Mouse (Mus musculus): ENCODE data around the gene Arl15. TPM values are rescaled to one million over a fixed set of nuclear protein-coding genes. Genes with fewer than 3 reads are reported as not detected.

Arl15 gene
- polyA plus RNA-seq, 1 experiment from 2014 or later, result 16.3 TPM

GRCm38 (mm10) chr13:113980739-113981460, 186.6 kb downstream of the Arl15 start:
- Histone ChIP-seq H3K4me2 (peak overlapping the region; percentile 31; the same call in 1 of the 2 replicates), H3K27me3 (replicated peaks) (no peaks in the 10 kb centered on the region), H3K4me3 (replicated peaks) (no peak overlapping the region), H3K9ac (replicated peaks) (no peak overlapping the region), H3K9me3 (replicated peaks) (no peaks in the 10 kb centered on the region), H3K4me1 (0 out of 2 replicates have a peak, but pooled peaks cover 6% of the 10 kb centered on the region), H3K36me3 (no peaks in the 10 kb centered on the region), H3K27ac (replicated peaks) (no peak overlapping the region)
- ATAC-seq (ENCODE audit: low FRiP score), result no peak
- 12% methylated on average over 15 of the region's 15 CpGs for WGBS

- Histone ChIP-seq H3K4me2 (peak overlapping the region; percentile 31), H3K4me3 (replicated peaks) (no peak overlapping the region), H3K27me3 (replicated peaks) (no peaks in the 10 kb centered on the region), H3K36me3 (no peaks in the 10 kb centered on the region), H3K9ac (replicated peaks) (no peak overlapping the region), H3K4me1 (0 out of 2 replicates have a peak, but pooled peaks cover 6% of the 10 kb centered on the region), H3K27ac (replicated peaks) (no peak overlapping the region), H3K9me3 (replicated peaks) (no peaks in the 10 kb centered on the region)
- 12% methylated on average over 9 of the region's 9 CpGs for WGBS
- ATAC-seq (ENCODE audit: low FRiP score), result peak; percentile 50; the same call in 1 of the 2 replicates
These were observed 187.2 kb downstream of the Arl15 start for GRCm38 (mm10) chr13:113981461-113982000.

- no peak overlapping the region for H3K27ac ChIP-seq (replicated peaks)
- no peak for ATAC-seq (ENCODE audit: low FRiP score)
- H3K4me1 ChIP-seq, result 0 out of 2 replicates have a peak, but pooled peaks cover 6% of the 10 kb centered on the region
- H3K9me3 ChIP-seq (replicated peaks), result no peaks in the 10 kb centered on the region
- no peaks in the 10 kb centered on the region for H3K36me3 ChIP-seq
- H3K4me2 ChIP-seq, result no peak overlapping the region
- H3K9ac ChIP-seq (replicated peaks), result no peak overlapping the region
- H3K27me3 ChIP-seq (replicated peaks), result no peaks in the 10 kb centered on the region
- WGBS, result 33% methylated on average over 6 of the region's 6 CpGs
- no peak overlapping the region for H3K4me3 ChIP-seq (replicated peaks)
These were observed 189.3 kb downstream of the Arl15 start for GRCm38 (mm10) chr13:113983633-113984032.

GRCm38 (mm10) chr13:113984491-113984890, 190.2 kb downstream of the Arl15 start:
- 93% methylated on average over 4 of the region's 4 CpGs for WGBS
- Histone ChIP-seq H3K4me2 (no peak overlapping the region), H3K9me3 (replicated peaks) (no peaks in the 10 kb centered on the region), H3K4me3 (replicated peaks) (no peak overlapping the region), H3K36me3 (no peaks in the 10 kb centered on the region), H3K27me3 (replicated peaks) (no peaks in the 10 kb centered on the region), H3K4me1 (0 out of 2 replicates have a peak, but pooled peaks cover 6% of the 10 kb centered on the region), H3K27ac (replicated peaks) (no peak overlapping the region), H3K9ac (replicated peaks) (no peak overlapping the region)
- no peak for ATAC-seq (ENCODE audit: low FRiP score)

- Histone ChIP-seq H3K9me3 (replicated peaks) (no peaks in the 10 kb centered on the region), H3K36me3 (no peaks in the 10 kb centered on the region), H3K9ac (replicated peaks) (no peak overlapping the region), H3K27ac (replicated peaks) (no peak overlapping the region), H3K27me3 (replicated peaks) (no peaks in the 10 kb centered on the region), H3K4me3 (replicated peaks) (no peak overlapping the region), H3K4me1 (no peaks in the 10 kb centered on the region), H3K4me2 (no peak overlapping the region)
- 73% methylated on average over 13 of the region's 13 CpGs for WGBS
- ATAC-seq (ENCODE audit: low FRiP score), result peak; percentile 42; the same call in 1 of the 2 replicates
These were observed 192.7 kb downstream of the Arl15 start for GRCm38 (mm10) chr13:113986864-113987562.

GRCm38 (mm10) chr13:113990247-113990646, 195.9 kb downstream of the Arl15 start:
- 82% methylated on average over 3 of the region's 3 CpGs for WGBS
- no peak overlapping the region for H3K9ac ChIP-seq (replicated peaks)
- no peak overlapping the region for H3K27ac ChIP-seq (replicated peaks)
- no peak overlapping the region for H3K4me3 ChIP-seq (replicated peaks)
- no peak for ATAC-seq (ENCODE audit: low FRiP score)
- H3K4me1 ChIP-seq, result no peaks in the 10 kb centered on the region
- no peaks in the 10 kb centered on the region for H3K27me3 ChIP-seq (replicated peaks)
- no peak overlapping the region for H3K4me2 ChIP-seq
- H3K36me3 ChIP-seq, result no peaks in the 10 kb centered on the region
- H3K9me3 ChIP-seq (replicated peaks), result no peaks in the 10 kb centered on the region

GRCm38 (mm10) chr13:113990701-113991100, 196.4 kb downstream of the Arl15 start:
- ATAC-seq (ENCODE audit: low FRiP score), result no peak
- Histone ChIP-seq H3K27me3 (replicated peaks) (no peaks in the 10 kb centered on the region), H3K36me3 (no peaks in the 10 kb centered on the region), H3K4me3 (replicated peaks) (no peak overlapping the region), H3K4me2 (no peak overlapping the region), H3K27ac (replicated peaks) (no peak overlapping the region), H3K9ac (replicated peaks) (no peak overlapping the region), H3K4me1 (no peaks in the 10 kb centered on the region), H3K9me3 (replicated peaks) (no peaks in the 10 kb centered on the region)
- 74% methylated on average over 10 of the region's 10 CpGs for WGBS

GRCm38 (mm10) chr13:113993066-113993465, 198.8 kb downstream of the Arl15 start:
- no peak for ATAC-seq (ENCODE audit: low FRiP score)
- no peak overlapping the region for H3K9ac ChIP-seq (replicated peaks)
- H3K4me1 ChIP-seq, result no peaks in the 10 kb centered on the region
- no peaks in the 10 kb centered on the region for H3K36me3 ChIP-seq
- no peaks in the 10 kb centered on the region for H3K9me3 ChIP-seq (replicated peaks)
- H3K4me3 ChIP-seq (replicated peaks), result no peak overlapping the region
- H3K4me2 ChIP-seq, result no peak overlapping the region
- H3K27me3 ChIP-seq (replicated peaks), result no peaks in the 10 kb centered on the region
- 87% methylated on average over 2 of the region's 2 CpGs for WGBS
- no peak overlapping the region for H3K27ac ChIP-seq (replicated peaks)

- H3K36me3 ChIP-seq, result no peaks in the 10 kb centered on the region
- 80% methylated on average over 6 of the region's 6 CpGs for WGBS
- no peak overlapping the region for H3K9ac ChIP-seq (replicated peaks)
- H3K27ac ChIP-seq (replicated peaks), result no peak overlapping the region
- H3K4me1 ChIP-seq, result no peaks in the 10 kb centered on the region
- no peak overlapping the region for H3K4me2 ChIP-seq
- no peak overlapping the region for H3K4me3 ChIP-seq (replicated peaks)
- no peaks in the 10 kb centered on the region for H3K9me3 ChIP-seq (replicated peaks)
- ATAC-seq (ENCODE audit: low FRiP score), result no peak
- no peaks in the 10 kb centered on the region for H3K27me3 ChIP-seq (replicated peaks)
These were observed 200.3 kb downstream of the Arl15 start for GRCm38 (mm10) chr13:113994586-113994985.

- no peak for ATAC-seq (ENCODE audit: low FRiP score)
- no peak overlapping the region for H3K4me2 ChIP-seq
- H3K4me3 ChIP-seq (replicated peaks), result no peak overlapping the region
- no peak overlapping the region for H3K27ac ChIP-seq (replicated peaks)
- no peaks in the 10 kb centered on the region for H3K27me3 ChIP-seq (replicated peaks)
- WGBS, result 42% methylated on average over 9 of the region's 9 CpGs
- no peaks in the 10 kb centered on the region for H3K4me1 ChIP-seq
- no peaks in the 10 kb centered on the region for H3K9me3 ChIP-seq (replicated peaks)
- H3K9ac ChIP-seq (replicated peaks), result no peak overlapping the region
- no peaks in the 10 kb centered on the region for H3K36me3 ChIP-seq
These were observed 201.4 kb downstream of the Arl15 start for GRCm38 (mm10) chr13:113995490-113996236.

- no peaks in the 10 kb centered on the region for H3K36me3 ChIP-seq
- H3K9me3 ChIP-seq (replicated peaks), result no peaks in the 10 kb centered on the region
- no peak overlapping the region for H3K4me2 ChIP-seq
- no peak for ATAC-seq (ENCODE audit: low FRiP score)
- WGBS, result 69% methylated on average over 12 of the region's 12 CpGs
- no peak overlapping the region for H3K9ac ChIP-seq (replicated peaks)
- no peak overlapping the region for H3K27ac ChIP-seq (replicated peaks)
- no peak overlapping the region for H3K4me3 ChIP-seq (replicated peaks)
- H3K27me3 ChIP-seq (replicated peaks), result no peaks in the 10 kb centered on the region
- H3K4me1 ChIP-seq, result no peaks in the 10 kb centered on the region
These were observed 204.5 kb downstream of the Arl15 start for GRCm38 (mm10) chr13:113998811-113999210.

Measured in neural tube, embryonic 15.5 days (tissue).